Mouse (Mus musculus) embryonic stem cell, embryonic (primary cell): Measurements from ENCODE around the gene Palb2.

Experiments
- CTCF ChIA-PET, 4 experiments: fragments of 300-600 bp in 2 of 4; fragments of 350-600 bp in 2 of 4; sonication (Branson Sonifier 250); formaldehyde crosslinking; loops; one replicate each; lab custom pipeline; 2022; ENCODE audit warnings: inconsistent platforms in 2 of 4; lab: Charles Lee
- POLR2A ChIA-PET, 4 experiments: fragments of 300-600 bp in 2 of 4; fragments of 350-600 bp in 2 of 4; sonication (Branson Sonifier 250); formaldehyde crosslinking; loops; one replicate each; lab custom pipeline; 2022; ENCODE audit warnings: antibody characterized with exemption in 4 of 4, inconsistent platforms in 1 of 4; lab: Charles Lee

The Palb2 gene

DNA sequence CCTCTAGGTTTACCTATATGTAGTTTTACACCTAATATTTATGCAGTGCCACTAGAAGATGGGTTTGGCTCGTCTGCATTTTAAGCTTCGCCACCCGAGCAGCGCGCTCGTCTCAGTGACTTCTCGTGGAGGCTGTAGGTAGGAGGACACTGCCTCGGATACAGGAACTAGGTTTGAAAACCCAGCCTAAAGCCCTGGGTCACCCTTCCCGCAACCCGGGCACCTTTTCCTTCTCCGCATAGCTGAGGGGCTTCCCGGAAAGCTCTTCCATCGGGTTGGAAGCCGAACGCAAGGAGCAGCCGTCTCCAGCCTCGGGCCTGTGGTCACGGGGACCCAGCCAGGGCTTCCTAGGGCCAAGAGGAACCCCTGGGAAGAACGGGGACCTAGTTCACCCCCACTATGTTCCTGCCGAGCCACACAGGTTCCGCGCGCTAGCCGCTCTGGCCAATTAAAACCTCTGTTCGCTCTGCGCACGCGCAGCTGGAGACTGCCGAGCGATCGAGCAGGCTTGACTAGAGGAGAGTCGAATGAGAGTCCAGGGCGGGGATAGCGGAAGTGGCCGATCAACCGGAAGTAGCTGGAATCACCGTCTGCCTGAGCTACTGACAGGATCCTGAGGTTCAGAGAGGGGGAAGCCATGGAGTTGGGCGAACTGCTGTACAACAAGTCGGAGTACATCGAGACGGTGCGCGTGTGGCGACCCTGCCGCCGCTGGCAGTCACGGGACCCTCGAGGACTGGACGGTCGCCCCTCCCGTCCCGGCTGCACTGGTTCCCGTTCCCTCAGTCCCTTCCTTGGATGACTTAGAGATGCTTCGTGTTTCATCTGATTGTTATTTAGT, at the start of gene Palb2, which contains the start of gene Dctn5:
TSS of gene Palb2 (minus strand) at position 489 of the 841 bp plus-strand sequence.
TSS of gene Dctn5 (plus strand) at position 545 of the 841 bp plus-strand sequence.
- CTCF ChIA-PET = interaction anchor here in 1 of 4 experiments (0.6 to 1.8 kb wide), 6 partner anchors 26 to 676 kb away, joined by 3 to 8 read pairs (median 4); partner anchors contain the start of gene Plk1
- POLR2A ChIA-PET = interaction anchor here (0.6 to 2.9 kb wide), 64 partner anchors 9 to 425 kb away, joined by 3 to 25 read pairs (median 5); partner anchors contain the start of genes Ears2 (in 3 of the 4), Ubfd1 (in 3 of the 4), Ndufab1 (in 2 of the 4) and Plk1 (in 2 of the 4)

DNA sequence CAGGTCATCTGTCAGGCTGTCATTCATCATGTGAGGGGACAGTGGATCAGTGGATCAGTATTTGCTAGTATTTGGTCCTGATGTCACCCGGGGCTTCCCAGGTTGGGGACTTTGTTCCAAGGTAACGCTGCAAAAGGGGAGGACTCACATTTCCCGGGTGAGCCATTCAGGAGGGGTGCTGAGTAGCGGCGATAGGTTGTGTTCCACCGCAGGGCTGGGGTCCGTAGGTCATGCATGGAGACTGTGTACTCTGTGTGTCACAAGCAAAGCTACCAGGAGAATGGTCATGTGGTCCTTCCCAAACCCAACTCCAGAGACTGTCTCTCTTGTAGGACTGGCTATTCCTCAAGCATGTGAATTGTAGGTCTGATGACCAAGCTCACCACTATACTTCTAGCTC, 47.9 kb upstream of the Palb2 start:
- ChIA-PET POLR2A (interaction anchor here in 2 of 4 experiments (0.6 to 0.9 kb wide), 2 partner anchors 10 to 59 kb away, joined by 3 read pairs; no protein-coding TSS in a partner anchor), CTCF (no interaction called here)

DNA sequence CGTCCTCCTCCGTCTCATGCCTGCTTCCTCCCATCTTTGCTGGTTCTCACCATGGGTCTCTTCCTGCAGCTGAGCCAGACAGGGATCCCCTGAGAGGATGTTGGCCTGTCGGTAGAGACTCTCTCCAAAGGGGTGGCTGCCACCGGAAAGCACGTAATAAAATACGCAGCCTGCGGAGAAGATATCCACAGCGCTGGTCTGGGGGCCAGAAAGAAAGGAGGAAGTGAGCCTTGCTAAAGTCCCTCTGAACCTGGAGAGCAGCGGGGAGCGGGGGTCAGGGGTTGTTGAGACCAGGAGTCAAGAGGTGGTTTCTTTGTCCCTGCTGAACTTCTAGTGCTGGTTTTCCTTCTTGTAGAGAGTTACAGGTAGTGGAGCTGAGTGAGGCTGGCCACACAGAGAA, 38.8 kb upstream of the Palb2 start:
- ChIA-PET POLR2A (interaction anchor here in 3 of 4 experiments (0.6 to 6.6 kb wide), 9 partner anchors 9 to 56 kb away, joined by 3 to 55 read pairs (median 5); partner anchors contain the start of genes Plk1 (in 2 of the 3) and Palb2 (in 1 of the 3)), CTCF (interaction anchor here in 2 of 4 experiments (0.5 to 1.6 kb wide), 4 partner anchors 18 to 443 kb away, joined by 3 to 4 read pairs (median 3); no protein-coding TSS in a partner anchor)

- CTCF ChIA-PET = interaction anchor here in 1 of 4 experiments (1.0 to 1.6 kb wide), 2 partner anchors 26 kb away, joined by 4 to 6 read pairs; no protein-coding TSS in a partner anchor
Measured at GRCm38 (mm10) chr7:122170705-122171104, 37.9 kb upstream of the Palb2 start.

GRCm38 (mm10) chr7:122167203-122167602, 34.4 kb upstream of the Palb2 start:
- ChIA-PET POLR2A (interaction anchor here in 2 of 4 experiments (1.1 to 6.6 kb wide), 2 partner anchors 9 to 24 kb away, joined by 3 to 38 read pairs; partner anchors contain the start of gene Plk1 (in 1 of the 2)), CTCF (no interaction called here)

More at GRCm38 (mm10) chr7:122170705-122171104, 37.9 kb upstream of the Palb2 start:
- POLR2A ChIA-PET = interaction anchor here (0.6 to 6.6 kb wide), 18 partner anchors 9 to 305 kb away, joined by 3 to 55 read pairs (median 3); partner anchors contain the start of genes Palb2 (in 3 of the 4), Plk1 (in 3 of the 4) and Dctn5 (in 2 of the 4)

- POLR2A ChIA-PET = interaction anchor here in 3 of 4 experiments (0.5 to 1.5 kb wide), 5 partner anchors 13 to 219 kb away, joined by 3 to 5 read pairs (median 3); no protein-coding TSS in a partner anchor
Measured at GRCm38 (mm10) chr7:122163766-122164165, 31.0 kb upstream of the Palb2 start.

DNA sequence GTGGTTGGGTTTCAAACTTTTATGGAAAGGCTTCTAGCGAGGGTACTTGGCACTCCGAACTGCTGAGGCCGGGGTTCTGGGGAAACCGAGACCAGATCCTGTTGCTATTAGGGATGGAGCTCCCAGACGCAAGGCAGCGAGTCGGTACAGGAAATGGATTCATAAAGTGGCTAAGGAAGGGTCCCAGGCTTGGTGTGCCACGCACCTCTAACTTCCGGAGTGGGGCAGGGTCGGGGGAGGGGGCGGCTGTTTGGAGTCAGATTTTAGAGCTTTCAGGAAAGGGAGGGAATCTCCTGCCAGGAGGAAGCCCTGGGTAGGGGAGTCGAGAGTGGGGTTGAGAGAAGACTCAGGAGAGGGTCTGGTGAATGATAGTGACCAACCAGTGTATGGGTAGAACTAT, 27.3 kb upstream of the Palb2 start:
- CTCF ChIA-PET = interaction anchor here in 3 of 4 experiments (0.6 to 2.5 kb wide), 3 partner anchors 9 to 277 kb away, joined by 3 to 9 read pairs (median 3); no protein-coding TSS in a partner anchor
- POLR2A ChIA-PET = interaction anchor here (0.7 to 4.7 kb wide), 17 partner anchors 9 to 140 kb away, joined by 3 to 55 read pairs (median 4); partner anchors contain the start of genes Dctn5 (in 2 of the 4), Palb2 (in 2 of the 4), Ears2 (in 1 of the 4) and Ubfd1 (in 1 of the 4)

More at GRCm38 (mm10) chr7:122163766-122164165, 31.0 kb upstream of the Palb2 start:
- CTCF ChIA-PET = no interaction called here

GRCm38 (mm10) chr7:122158915-122159902, 26.4 kb upstream of the Palb2 start, which contains the start of gene Plk1:
Gene Plk1, plus strand, starts transcription at chr7:122159439.
- ChIA-PET CTCF (interaction anchor here in 3 of 4 experiments (0.6 to 2.5 kb wide), 5 partner anchors 10 to 278 kb away, joined by 3 to 9 read pairs (median 4); partner anchors contain the start of genes Dctn5 (in 1 of the 3) and Palb2 (in 1 of the 3)), POLR2A (interaction anchor here (0.5 to 4.7 kb wide), 37 partner anchors 8 to 814 kb away, joined by 3 to 55 read pairs (median 4); partner anchors contain the start of genes Dctn5 (in 2 of the 4), Ears2 (in 2 of the 4), Ndufab1 (in 2 of the 4) and Palb2 (in 2 of the 4))

- ChIA-PET POLR2A (interaction anchor here (0.5 to 4.7 kb wide), 29 partner anchors 7 to 815 kb away, joined by 3 to 55 read pairs (median 4); partner anchors contain the start of genes Dctn5 (in 2 of the 4), Ndufab1 (in 2 of the 4), Palb2 (in 2 of the 4) and Ears2 (in 1 of the 4)), CTCF (interaction anchor here in 2 of 4 experiments (0.7 to 2.5 kb wide), 4 partner anchors 10 to 1341 kb away, joined by 4 to 9 read pairs (median 6); partner anchors contain the start of genes Dctn5 (in 1 of the 2) and Palb2 (in 1 of the 2))
Measured at GRCm38 (mm10) chr7:122158488-122158887, 25.7 kb upstream of the Palb2 start.

DNA sequence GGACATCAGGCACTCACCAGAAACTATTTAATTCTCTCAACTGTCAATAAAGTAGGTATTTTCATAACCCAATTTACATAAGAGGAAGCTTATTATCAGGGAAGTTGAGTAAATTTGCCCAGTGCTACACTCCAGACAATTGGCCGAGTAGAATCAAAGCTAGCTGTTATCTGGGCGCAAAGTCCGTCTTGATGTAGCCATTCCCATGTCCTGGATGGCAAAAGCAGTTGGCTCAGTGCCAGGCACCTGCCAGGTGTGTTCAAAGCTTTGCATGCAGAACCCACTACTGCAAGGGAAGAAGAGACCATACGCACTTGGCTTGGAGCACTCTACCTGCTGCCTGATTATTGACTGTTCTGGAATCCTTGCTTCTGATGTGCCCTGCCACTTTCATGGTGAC, 19.7 kb upstream of the Palb2 start:
- POLR2A ChIA-PET = interaction anchor here in 2 of 4 experiments (0.8 to 1.3 kb wide), 6 partner anchors 9 to 85 kb away, joined by 3 to 6 read pairs (median 4); partner anchors contain the start of genes Dctn5 (in 1 of the 2), Ears2 (in 1 of the 2), Palb2 (in 1 of the 2) and Ubfd1 (in 1 of the 2)
- CTCF ChIA-PET = no interaction called here

- ChIA-PET CTCF (interaction anchor here in 1 of 4 experiments (1.1 kb wide), 1 partner anchor 41 kb away, joined by 3 read pairs; no protein-coding TSS in a partner anchor), POLR2A (interaction anchor here in 1 of 4 experiments (1.6 kb wide), 1 partner anchor 9 kb away, joined by 5 read pairs; the partner anchor contains the start of genes Dctn5 and Palb2)
Measured at GRCm38 (mm10) chr7:122140991-122141390, 8.2 kb upstream of the Palb2 start.

DNA sequence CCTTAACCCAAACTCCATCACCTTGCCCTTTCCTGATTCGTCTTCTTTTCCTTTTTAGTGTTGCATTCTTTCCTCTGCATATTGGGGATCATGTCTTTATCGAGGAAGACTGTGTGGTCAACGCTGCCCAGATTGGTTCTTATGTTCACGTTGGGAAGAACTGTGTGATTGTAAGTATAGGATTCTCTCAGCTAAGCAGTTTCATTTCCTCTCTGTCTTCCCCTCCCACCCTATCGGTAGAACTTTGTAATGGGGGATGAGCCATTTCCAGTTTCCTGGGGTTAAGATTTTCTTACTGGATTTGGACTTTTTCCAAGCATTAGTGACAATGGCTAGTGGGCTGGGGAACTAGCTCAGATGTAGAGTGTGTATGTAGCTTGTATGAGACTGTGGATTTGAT, 5.4 kb upstream of the Palb2 start:
- ChIA-PET POLR2A (interaction anchor here in 2 of 4 experiments (0.7 to 1.2 kb wide), 4 partner anchors 8 to 56 kb away, joined by 3 to 5 read pairs (median 3); no protein-coding TSS in a partner anchor), CTCF (interaction anchor here in 1 of 4 experiments (0.7 kb wide), 1 partner anchor 197 kb away, joined by 3 read pairs; no protein-coding TSS in a partner anchor)

DNA sequence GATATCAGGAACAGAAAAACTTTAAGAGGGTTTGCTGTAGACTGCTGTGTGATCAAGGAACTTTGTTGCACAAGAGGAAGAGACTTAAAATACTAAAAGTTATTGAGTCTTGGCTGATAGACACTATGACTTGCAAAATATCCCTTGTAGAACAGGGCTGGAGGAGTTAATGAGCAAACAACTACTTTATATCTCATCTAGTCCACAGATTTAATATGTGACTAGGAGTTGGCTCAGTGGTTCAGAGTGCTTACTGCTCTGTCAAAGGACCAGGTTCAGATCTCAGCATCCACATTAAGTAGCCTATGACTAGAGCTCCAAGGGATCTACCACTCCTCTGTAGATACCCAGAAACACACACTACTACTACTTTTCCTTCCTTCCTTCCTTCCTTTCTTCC, 4.3 kb upstream of the Palb2 start:
- ChIA-PET CTCF (interaction anchor here in 1 of 4 experiments (0.6 kb wide), 1 partner anchor 785 kb away, joined by 3 read pairs; no protein-coding TSS in a partner anchor), POLR2A (interaction anchor here in 1 of 4 experiments (0.9 to 1.2 kb wide), 2 partner anchors 16 to 55 kb away, joined by 3 read pairs; no protein-coding TSS in a partner anchor)

- ChIA-PET CTCF (interaction anchor here in 2 of 4 experiments (0.6 to 1.2 kb wide), 3 partner anchors 14 to 155 kb away, joined by 3 to 7 read pairs (median 4); no protein-coding TSS in a partner anchor), POLR2A (interaction anchor here in 2 of 4 experiments (0.7 to 2.9 kb wide), 5 partner anchors 11 to 35 kb away, joined by 3 to 25 read pairs (median 4); partner anchors contain the start of genes Ndufab1 (in 1 of the 2) and Plk1 (in 1 of the 2))
Measured at GRCm38 (mm10) chr7:122135070-122135469, 2.3 kb upstream of the Palb2 start.

DNA sequence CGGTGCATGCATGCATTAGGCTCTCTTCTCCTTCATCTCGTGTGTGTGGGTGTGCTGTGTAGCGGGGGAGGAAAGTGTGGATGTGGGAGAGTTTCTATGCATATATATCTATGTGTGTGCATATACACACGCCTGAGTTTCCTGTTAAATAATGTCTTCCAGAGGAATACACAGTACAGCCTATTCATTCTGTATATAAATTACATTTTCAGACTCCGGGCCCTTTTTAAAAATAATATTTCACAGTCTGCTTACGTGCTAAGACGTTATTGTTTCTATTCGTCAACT, 497 bp upstream of the Palb2 start:
- CTCF ChIA-PET = interaction anchor here in 1 of 4 experiments (0.6 to 1.8 kb wide), 5 partner anchors 25 to 389 kb away, joined by 3 to 8 read pairs (median 4); partner anchors contain the start of gene Plk1
- POLR2A ChIA-PET = interaction anchor here (0.6 to 2.9 kb wide), 58 partner anchors 9 to 426 kb away, joined by 3 to 25 read pairs (median 5); partner anchors contain the start of genes Ears2 (in 3 of the 4), Ubfd1 (in 3 of the 4), Ndufab1 (in 2 of the 4) and Plk1 (in 2 of the 4)
